Mouse (Mus musculus) testis, adult 2 months (tissue): ENCODE results near the gene Banf2. TPM values are rescaled to one million over a fixed set of nuclear protein-coding genes. Genes with fewer than 3 reads are reported as not detected.

Source experiments
- H3K27ac ChIP-seq: fragments of 200-500 bp; 2 replicates; pipeline ENCODE4 v1.5.1; 2012; ENCODE audit warnings: low read depth, low read length; ENCODE audit not compliant: control insufficient read depth, insufficient read depth
- H3K27me3 ChIP-seq: fragments of 200-500 bp; 2 replicates; pipeline ENCODE4 v1.6.1; 2012; ENCODE audit warnings: mild to moderate bottlenecking, low read length, moderate library complexity; ENCODE audit not compliant: control insufficient read depth, insufficient read depth
- H3K36me3 ChIP-seq: fragments of 200-500 bp; 2 replicates; pipeline ENCODE4 v1.6.1; 2012; ENCODE audit warnings: mild to moderate bottlenecking, low read length; ENCODE audit not compliant: control insufficient read depth, insufficient read depth
- H3K4me1 ChIP-seq: fragments of 200-500 bp; 2 replicates; pipeline ENCODE4 v1.6.1; 2012; ENCODE audit warnings: low read length; ENCODE audit not compliant: control insufficient read depth, insufficient read depth
- H3K4me3 ChIP-seq: fragments of 200-500 bp; 2 replicates; pipeline ENCODE4 v1.5.1; 2012; ENCODE audit warnings: low read depth, mild to moderate bottlenecking, low read length, moderate library complexity, mixed read lengths; ENCODE audit not compliant: control insufficient read depth
- CTCF ChIP-seq: fragments of 200-500 bp; IDR thresholded peaks from 2 replicates; pipeline ENCODE4 v1.5.1; 2012; ENCODE audit warnings: low read depth, mild to moderate bottlenecking, inconsistent platforms, low read length, moderate library complexity; ENCODE audit not compliant: control insufficient read depth, insufficient read depth, insufficient replicate concordance
- POLR2A ChIP-seq: fragments of 200-500 bp; IDR thresholded peaks from 2 replicates; pipeline ENCODE4 v1.6.1; 2012; ENCODE audit warnings: low read depth, mild to moderate bottlenecking, inconsistent platforms, low read length, moderate library complexity; ENCODE audit not compliant: control insufficient read depth
- polyA plus RNA-seq: library from polyadenylated mRNA; depleted of rRNA; stranded (reverse); fragments of >200 nt; gene quantifications from 2 replicates; pipeline ENCODE4 v1.2.3, GENCODE M21; 2012

Gene Banf2
- polyA plus RNA-seq, 1 experiment, result 212 TPM

DNA sequence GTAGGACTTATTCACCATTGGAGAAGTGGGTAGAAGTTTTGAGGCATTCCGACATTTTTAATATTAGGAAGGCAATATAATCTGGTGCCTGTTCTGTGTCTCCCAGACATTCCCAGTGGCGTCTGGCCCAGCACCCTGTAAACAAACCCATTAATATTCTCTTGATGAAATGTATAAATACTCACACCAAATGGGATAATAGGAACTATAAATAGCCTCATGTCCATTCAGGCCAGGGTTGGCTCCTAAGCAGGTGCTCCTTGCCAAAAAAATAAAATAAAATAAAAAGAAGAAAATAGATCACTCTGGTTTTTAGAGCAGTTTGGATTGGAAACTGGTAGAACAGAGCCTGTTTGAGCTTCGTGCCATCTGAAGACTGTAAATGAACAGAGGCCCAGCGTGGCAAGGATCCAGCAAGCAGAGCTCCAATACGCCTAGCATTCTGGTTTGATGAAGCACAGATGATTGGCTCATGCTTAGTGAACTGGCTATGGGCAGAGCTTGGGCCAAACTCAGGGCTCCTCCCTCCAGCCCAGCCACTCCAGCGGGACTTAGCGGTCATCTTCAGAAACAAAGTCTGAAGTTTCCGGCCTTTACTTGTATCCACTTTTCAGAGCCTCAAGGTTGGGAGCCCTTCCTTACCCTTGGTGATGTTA is 19.7 kb downstream of the Banf2 start:
- H3K36me3 ChIP-seq, result no peaks in the 10 kb centered on the region
- H3K27me3 ChIP-seq, result no peaks in the 10 kb centered on the region
- no peaks in the 10 kb centered on the region for H3K4me1 ChIP-seq
- TF ChIP-seq POLR2A (no peak), CTCF (no peak)
- H3K4me3 ChIP-seq, result no peak overlapping the region
- H3K27ac ChIP-seq, result no peak overlapping the region

- Histone ChIP-seq H3K27ac (no peak overlapping the region), H3K27me3 (no peaks in the 10 kb centered on the region), H3K36me3 (no peaks in the 10 kb centered on the region), H3K4me3 (no peak overlapping the region), H3K4me1 (no peaks in the 10 kb centered on the region)
- TF ChIP-seq POLR2A (no peak), CTCF (no peak)
Measured at GRCm38 (mm10) chr2:144057735-144058134, 24.9 kb downstream of the Banf2 start.

DNA sequence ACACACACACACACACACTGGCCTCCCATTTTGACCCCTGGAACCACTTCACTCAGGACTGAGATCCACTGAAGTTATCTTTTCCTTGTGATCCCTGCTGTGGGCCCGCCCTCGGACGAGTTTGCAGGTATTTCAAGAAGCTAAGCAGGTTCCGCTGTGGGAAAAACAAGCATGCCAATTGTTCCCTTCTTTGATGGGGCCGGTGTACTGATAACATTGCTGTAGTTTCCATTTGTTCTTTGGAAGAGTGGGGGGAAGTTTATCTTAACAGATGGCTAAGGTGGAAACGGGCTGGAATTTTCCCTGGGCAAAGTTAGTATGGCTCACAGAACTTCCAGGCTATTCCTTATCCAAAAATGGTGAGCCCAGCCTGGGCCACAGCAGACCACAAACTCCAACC is 28.8 kb downstream of the Banf2 start:
- Histone ChIP-seq H3K4me3 (no peak overlapping the region), H3K4me1 (0 out of 2 replicates have a peak, but pooled peaks cover 2% of the 10 kb centered on the region), H3K36me3 (no peaks in the 10 kb centered on the region), H3K27me3 (no peaks in the 10 kb centered on the region), H3K27ac (no peak overlapping the region)
- TF ChIP-seq POLR2A (no peak), CTCF (no peak)

- H3K4me1 ChIP-seq, result 0 out of 2 replicates have a peak, but pooled peaks cover 2% of the 10 kb centered on the region
- no peak for TF ChIP-seq CTCF
- TF ChIP-seq POLR2A, result no peak
- H3K36me3 ChIP-seq, result no peaks in the 10 kb centered on the region
- no peaks in the 10 kb centered on the region for H3K27me3 ChIP-seq
- H3K27ac ChIP-seq, result no peak overlapping the region
- no peak overlapping the region for H3K4me3 ChIP-seq
Measured at GRCm38 (mm10) chr2:144065499-144065898, 32.6 kb downstream of the Banf2 start.

- no peaks in the 10 kb centered on the region for H3K36me3 ChIP-seq
- H3K4me1 ChIP-seq, result no peaks in the 10 kb centered on the region
- no peak overlapping the region for H3K4me3 ChIP-seq
- no peaks in the 10 kb centered on the region for H3K27me3 ChIP-seq
- H3K27ac ChIP-seq, result no peak overlapping the region
- TF ChIP-seq CTCF (no peak), POLR2A (no peak)
Measured at GRCm38 (mm10) chr2:144069663-144070062, 36.8 kb downstream of the Banf2 start.

GRCm38 (mm10) chr2:144070479-144070878 is 37.6 kb downstream of the Banf2 start:
- H3K27ac ChIP-seq, result no peak overlapping the region
- H3K4me3 ChIP-seq, result no peak overlapping the region
- TF ChIP-seq CTCF (no peak), POLR2A (no peak)
- H3K36me3 ChIP-seq, result no peaks in the 10 kb centered on the region
- no peaks in the 10 kb centered on the region for H3K4me1 ChIP-seq
- H3K27me3 ChIP-seq, result no peaks in the 10 kb centered on the region

- H3K27me3 ChIP-seq, result no peaks in the 10 kb centered on the region
- H3K4me3 ChIP-seq, result no peak overlapping the region
- no peak for TF ChIP-seq POLR2A
- no peak for TF ChIP-seq CTCF
- no peak overlapping the region for H3K27ac ChIP-seq
- no peaks in the 10 kb centered on the region for H3K4me1 ChIP-seq
- no peaks in the 10 kb centered on the region for H3K36me3 ChIP-seq
Measured at GRCm38 (mm10) chr2:144072642-144073041, 39.8 kb downstream of the Banf2 start.
